Comparison of ENCODE assay signal across 15 mouse cellular contexts in the genomic region with DNA sequence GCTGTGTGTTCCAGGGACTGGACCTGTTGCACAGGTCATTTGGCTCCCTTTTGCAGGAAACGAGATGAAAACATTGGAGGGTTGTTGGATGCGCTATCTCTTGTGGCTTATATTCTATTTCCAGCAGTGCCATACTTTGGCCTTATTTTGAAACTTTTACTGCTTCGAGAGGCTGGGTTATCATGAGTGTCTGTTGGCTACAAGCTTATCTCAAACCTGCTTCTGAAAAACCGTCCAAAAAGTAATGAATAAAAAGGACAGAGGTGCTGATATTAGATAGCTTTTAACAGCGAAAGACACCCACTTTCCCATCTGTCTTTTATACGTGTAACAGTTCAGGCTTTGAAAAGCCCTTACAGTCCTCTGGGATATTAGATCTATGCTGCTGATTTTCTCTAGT.
"Had no signal": no experiment of that assay in that cellular context is flagged by ENCODE, and none has a peak within 500 bp of the region (broad histone marks: within the 10 kb centered on the region; RNA-seq: fewer than 3 reads in every experiment).

No protein-coding gene starts in this region.

- H3K4me3 ChIP-seq: limb, embryonic 13.5 days; midbrain, embryonic 15.5 days; neural tube, embryonic 12.5 days; stomach, embryonic 15.5 days had no signal

- H3K4me1 ChIP-seq: limb, embryonic 13.5 days; midbrain, embryonic 15.5 days; neural tube, embryonic 12.5 days; stomach, embryonic 15.5 days had no signal

- H3K27ac ChIP-seq: kidney, postnatal 0 days; limb, embryonic 13.5 days; midbrain, embryonic 15.5 days; neural tube, embryonic 12.5 days; stomach, embryonic 15.5 days had no signal

- DNase-seq: kidney, adult 11 months; kidney, adult 9 months; kidney, postnatal 36 days; left cerebral cortex, postnatal 4 days; lung, adult 18-20 months; retina, postnatal 1 day; right cerebral cortex, postnatal 4 days; thymus, adult 2 months; thymus, postnatal 4 days had no signal

- H3K4me2 ChIP-seq: limb, embryonic 13.5 days; midbrain, embryonic 11.5 days; midbrain, embryonic 15.5 days; neural tube, embryonic 12.5 days; stomach, embryonic 15.5 days had no signal

- ATAC-seq: midbrain, embryonic 15.5 days had no signal

- H3K9me3 ChIP-seq: limb, embryonic 13.5 days; midbrain, embryonic 15.5 days; neural tube, embryonic 12.5 days; stomach, embryonic 15.5 days had no signal

- H3K27me3 ChIP-seq: limb, embryonic 13.5 days; midbrain, embryonic 15.5 days; neural tube, embryonic 12.5 days; stomach, embryonic 15.5 days had no signal

- H3K36me3 ChIP-seq: limb, embryonic 13.5 days; midbrain, embryonic 15.5 days; neural tube, embryonic 12.5 days; stomach, embryonic 15.5 days had no signal

- H3K9ac ChIP-seq: limb, embryonic 13.5 days; midbrain, embryonic 15.5 days; neural tube, embryonic 12.5 days; stomach, embryonic 15.5 days had no signal
